Mouse (Mus musculus) C2C12 (cell line): Measurements from ENCODE around the gene Ap2s1.

Source experiments
- CTCF ChIP-seq: IDR thresholded peaks from one replicate; pipeline ENCODE4 v1.5.1; 2011; ENCODE audit not compliant: control insufficient read depth, insufficient read depth, insufficient read length
- FOSL1 ChIP-seq: IDR thresholded peaks from one replicate; pipeline ENCODE4 v1.8.0; 2011; ENCODE audit warnings: mild to moderate bottlenecking, low read length; ENCODE audit not compliant: poor library complexity, insufficient read depth, severe bottlenecking
- MAX ChIP-seq: IDR thresholded peaks from one replicate; pipeline ENCODE4 v1.6.1; 2011; ENCODE audit warnings: mild to moderate bottlenecking, control low read depth
- MYOD1 ChIP-seq: IDR thresholded peaks from one replicate; pipeline ENCODE4 v1.6.1; 2011; ENCODE audit warnings: low read depth; ENCODE audit not compliant: control insufficient read depth, insufficient read length
- MYOG ChIP-seq: IDR thresholded peaks from one replicate; pipeline ENCODE4 v1.6.1; 2011; ENCODE audit not compliant: control insufficient read depth, insufficient read length; ENCODE audit errors: extremely low read depth
- USF1 ChIP-seq: IDR thresholded peaks from one replicate; pipeline ENCODE4 v1.6.1; 2011; ENCODE audit warnings: low read depth, mild to moderate bottlenecking, control low read depth, moderate library complexity

DNA sequence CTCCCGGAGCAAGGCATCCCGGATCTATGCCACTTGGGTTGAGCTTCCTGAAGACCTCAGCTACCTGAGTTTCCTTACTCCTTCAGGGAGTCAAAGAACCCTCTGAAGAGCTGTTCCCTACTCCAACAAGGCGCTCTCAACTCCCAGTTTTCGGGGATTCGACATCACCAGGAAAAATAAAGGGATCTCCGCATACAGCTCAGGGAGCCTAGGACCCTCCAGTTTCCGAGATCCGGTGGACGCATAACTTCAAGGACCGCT is 43.3 kb downstream of the Ap2s1 start:
- TF ChIP-seq CTCF (no peak), USF1 (no peak), MAX (no peak), MYOD1 (no peak), MYOG (no peak), FOSL1 (no peak)
